Mouse (Mus musculus) heart, embryonic 14.5 days (tissue): ENCODE results near the gene Hmcn1. TPM values are rescaled to one million over a fixed set of nuclear protein-coding genes. Genes with fewer than 3 reads are reported as not detected.
A peak's percentile ranks its signal among the peaks of the same experiment; 100 is the strongest.

ENCODE experiments used
- ATAC-seq: fragments of 200-750 bp; cut with Nextera tagmentation; 2 replicates; pipeline ENCODE4 v1.8.0; 2017; ENCODE audit warnings: low read depth, moderate TSS enrichment; ENCODE audit not compliant: insufficient number of reproducible peaks, insufficient read depth, low FRiP score
- H3K27ac ChIP-seq, 2 experiments: fragments of 200-500 bp in 1 of 2; fragments of 300-500 bp in 1 of 2; sonication (generic) in 1 of 2; replicated peaks in 1 of 2; 2 replicates each; pipeline ENCODE4 v1.5.1; 2012 to 2014; ENCODE audit warnings: low read depth in 2 of 2, low read length in 2 of 2, control low read depth in 1 of 2, mild to moderate bottlenecking in 1 of 2, mixed read lengths in 1 of 2; ENCODE audit not compliant: control insufficient read depth in 1 of 2, insufficient read depth in 1 of 2
- H3K27me3 ChIP-seq: fragments of 300-500 bp; sonication (generic); 2 replicates; pipeline ENCODE4 v1.6.1; 2014; ENCODE audit warnings: mild to moderate bottlenecking, low read length, control low read depth; ENCODE audit not compliant: control insufficient read depth, insufficient read depth
- H3K36me3 ChIP-seq: fragments of 300-500 bp; sonication (generic); 2 replicates; pipeline ENCODE4 v1.6.1; 2014; ENCODE audit warnings: mild to moderate bottlenecking, control low read depth, low read length, mixed read lengths; ENCODE audit not compliant: control insufficient read depth, insufficient read depth
- H3K4me1 ChIP-seq, 2 experiments: fragments of 200-500 bp in 1 of 2; fragments of 300-500 bp in 1 of 2; sonication (generic) in 1 of 2; 2 replicates each; pipeline ENCODE4 v1.6.1; 2012 to 2014; ENCODE audit warnings: low read length in 2 of 2, control low read depth in 1 of 2, mixed read lengths in 1 of 2; ENCODE audit not compliant: control insufficient read depth in 2 of 2, insufficient read depth in 2 of 2
- H3K4me2 ChIP-seq: fragments of 300-500 bp; sonication (generic); 2 replicates; pipeline ENCODE4 v1.6.1; 2014; ENCODE audit warnings: mild to moderate bottlenecking, low read length
- H3K4me3 ChIP-seq, 2 experiments: fragments of 200-500 bp in 1 of 2; fragments of 300-500 bp in 1 of 2; sonication (generic) in 1 of 2; 2 replicates each; pipeline ENCODE4 v1.5.1; 2012 to 2014; ENCODE audit warnings: low read length in 2 of 2, mild to moderate bottlenecking in 2 of 2, control low read depth in 1 of 2, low read depth in 1 of 2, moderate library complexity in 1 of 2; ENCODE audit not compliant: control insufficient read depth in 1 of 2, insufficient read depth in 1 of 2
- H3K9ac ChIP-seq: fragments of 300-500 bp; sonication (generic); 2 replicates; pipeline ENCODE4 v1.6.1; 2014; ENCODE audit warnings: mild to moderate bottlenecking, low read length
- H3K9me3 ChIP-seq: fragments of 300-500 bp; sonication (generic); 2 replicates; pipeline ENCODE4 v1.6.1; 2016; ENCODE audit warnings: low read length, control low read depth; ENCODE audit not compliant: control insufficient read depth
- WGBS: fragments of 180-500 bp; shearing (Covaris S2); extraction: QIAGEN DNeasy Blood & Tissue Kit; methylation state at CpG from one replicate; pipeline ENCODE4 v1.1.7; 2014; 5-methylcytosine and 5-hydroxymethylcytosine counted together
- polyA plus RNA-seq: library from polyadenylated mRNA; unstranded; fragments of >200 nt; fragmentation: Nextera tagmentation; extraction: Ambion mirVana; gene quantifications from 2 replicates; pipeline ENCODE4 v1.2.1, GENCODE M21; 2014

Gene Hmcn1
- polyA plus RNA-seq: 35.1 and 35.9 TPM in 2 replicates

DNA sequence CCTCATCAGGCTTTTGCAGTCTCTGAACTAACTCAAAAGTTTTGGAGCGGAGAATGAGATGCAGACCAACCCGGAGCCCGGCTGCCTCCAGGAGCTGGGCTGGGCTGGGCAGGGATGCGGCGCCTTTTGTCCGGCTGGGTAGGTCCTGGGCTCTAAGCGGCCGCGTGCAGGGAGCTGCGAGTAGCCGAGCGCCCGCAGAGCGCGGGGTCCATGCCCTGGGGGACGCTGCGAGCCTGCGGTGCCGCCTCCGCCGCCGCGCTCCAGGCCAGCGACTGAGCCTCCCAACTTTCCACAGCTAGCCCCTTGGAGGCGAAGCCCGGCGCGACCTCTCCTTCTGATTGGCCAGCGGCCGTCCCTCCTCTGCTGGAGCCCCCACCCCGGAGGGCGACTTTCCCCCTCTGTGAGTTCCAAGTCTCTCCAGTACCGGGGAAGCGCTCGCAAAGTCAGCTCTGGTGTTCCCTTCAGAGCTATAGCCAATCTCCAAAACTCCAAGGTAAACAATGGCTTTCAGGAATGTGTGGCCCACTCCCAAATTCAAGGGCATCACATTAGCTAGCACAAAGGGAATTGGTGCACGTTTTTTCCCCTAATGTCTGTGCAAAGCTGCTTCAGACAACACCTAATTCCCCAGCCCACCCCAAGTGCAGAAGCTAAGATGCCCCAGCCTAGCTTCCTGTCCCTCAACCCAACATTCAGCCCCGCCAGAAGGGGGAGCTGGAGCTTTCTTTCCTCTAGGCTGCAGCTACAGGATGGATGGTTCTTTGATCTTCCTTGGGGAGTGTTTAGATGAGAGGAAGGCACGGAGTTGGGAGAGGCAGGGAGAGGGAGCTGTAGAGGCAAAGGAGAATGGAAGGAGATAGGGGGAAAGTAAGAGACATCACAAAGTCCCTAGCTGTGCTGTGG lies at the start of gene Hmcn1:
Hmcn1 (minus strand) TSS at position 274 of the 903 bp plus-strand sequence.
- under 1% methylated on average over 38 of the region's 38 CpGs for WGBS
- ATAC-seq: peak; percentile 94
- peak within 1 kb of the TSS; percentile 63 to 74 for H3K4me3 ChIP-seq

DNA sequence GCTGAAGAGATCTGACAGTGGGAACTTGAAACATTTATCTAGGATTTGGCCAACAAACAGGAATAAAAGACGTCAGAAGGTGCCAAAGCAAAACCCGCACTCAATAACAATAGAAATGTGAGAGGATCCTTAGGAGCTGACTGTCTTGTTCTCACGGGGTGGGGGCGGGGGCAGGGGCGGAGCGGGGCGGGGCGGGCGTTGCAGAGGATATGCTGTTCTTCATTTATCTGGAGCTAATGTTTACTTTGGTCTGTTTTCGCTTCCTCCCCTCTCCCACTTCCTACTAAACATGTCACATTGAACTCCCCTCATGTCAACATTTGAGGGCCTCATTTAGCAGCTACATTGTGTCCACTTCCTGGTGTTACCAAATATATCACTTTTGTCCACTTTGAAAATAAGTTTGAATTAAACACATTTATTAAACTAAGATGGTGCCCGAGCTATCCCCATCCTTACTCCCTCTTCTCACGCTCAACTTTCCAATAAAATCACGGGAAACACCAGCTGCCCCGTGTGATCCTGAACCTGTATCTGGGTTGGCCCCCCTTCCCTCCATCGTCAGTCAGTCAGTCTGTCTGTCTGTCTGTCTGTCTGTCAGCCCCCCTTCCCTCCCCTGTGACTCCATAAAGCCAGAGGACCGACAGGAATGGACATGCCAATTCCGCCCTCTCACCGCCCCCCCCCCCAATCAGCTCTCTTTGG lies 47.9 kb upstream of the Hmcn1 start:
- no peaks in the 10 kb centered on the region for H3K9me3 ChIP-seq
- H3K4me3 ChIP-seq: no peak overlapping the region
- H3K4me2 ChIP-seq: peak overlapping the region; percentile 42
- H3K4me1 ChIP-seq: peaks cover 3 to 8% of the 10 kb centered on the region in 2 experiments; a peak in 2 of 4 replicates
- no peak overlapping the region for H3K9ac ChIP-seq
- no peaks in the 10 kb centered on the region for H3K27me3 ChIP-seq
- peak overlapping the region; percentile 67 to 71 for H3K27ac ChIP-seq
- no peaks in the 10 kb centered on the region for H3K36me3 ChIP-seq
- ATAC-seq: peak; percentile 76
- WGBS: 37% methylated on average over 18 of the region's 18 CpGs

More for the DNA sequence above, at the start of gene Hmcn1:
- no peaks in the 10 kb centered on the region for H3K27me3 ChIP-seq
- peak within 1 kb of the TSS; percentile 87 for H3K9ac ChIP-seq
- H3K27ac ChIP-seq: peak within 1 kb of the TSS; percentile 89 to 92
- H3K36me3 ChIP-seq: no peaks in the 10 kb centered on the region
- H3K9me3 ChIP-seq: peaks cover 3% of the 10 kb centered on the region; the same call in 1 of the 2 replicates
- H3K4me2 ChIP-seq: peak within 1 kb of the TSS; percentile 73
- peaks cover 4 to 19% of the 10 kb centered on the region in 2 experiments; a peak in 3 of 4 replicates for H3K4me1 ChIP-seq

DNA sequence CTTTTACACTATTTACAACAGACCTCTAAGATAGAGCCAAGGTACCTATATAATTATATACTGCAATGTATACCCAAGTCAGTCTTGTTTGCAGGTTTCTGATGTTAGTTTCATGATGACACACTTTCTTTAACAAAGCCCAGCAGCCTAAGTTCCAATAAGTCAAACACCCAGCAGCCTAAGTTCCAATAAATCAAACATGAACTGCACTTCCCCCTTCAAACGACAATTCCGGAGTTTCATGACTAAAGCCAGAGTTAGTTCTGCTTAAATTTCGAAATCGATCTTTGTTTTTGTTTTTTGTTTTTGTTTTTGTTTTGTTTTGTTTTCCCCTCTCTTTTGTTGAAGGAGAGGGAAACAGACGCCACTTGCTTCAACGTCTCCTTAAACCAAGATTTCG lies 47.1 kb upstream of the Hmcn1 start:
- no peak for ATAC-seq
- Histone ChIP-seq H3K36me3 (no peaks in the 10 kb centered on the region), H3K27ac (peak overlapping the region; percentile 48 to 71; a peak in 3 of 4 replicates), H3K27me3 (no peaks in the 10 kb centered on the region), H3K4me2 (no peak overlapping the region), H3K4me3 (no peak overlapping the region), H3K4me1 (peaks cover 2 to 8% of the 10 kb centered on the region in 2 experiments; a peak in 3 of 4 replicates), H3K9ac (no peak overlapping the region), H3K9me3 (no peaks in the 10 kb centered on the region)
- WGBS: 61% methylated on average over 7 of the region's 7 CpGs

DNA sequence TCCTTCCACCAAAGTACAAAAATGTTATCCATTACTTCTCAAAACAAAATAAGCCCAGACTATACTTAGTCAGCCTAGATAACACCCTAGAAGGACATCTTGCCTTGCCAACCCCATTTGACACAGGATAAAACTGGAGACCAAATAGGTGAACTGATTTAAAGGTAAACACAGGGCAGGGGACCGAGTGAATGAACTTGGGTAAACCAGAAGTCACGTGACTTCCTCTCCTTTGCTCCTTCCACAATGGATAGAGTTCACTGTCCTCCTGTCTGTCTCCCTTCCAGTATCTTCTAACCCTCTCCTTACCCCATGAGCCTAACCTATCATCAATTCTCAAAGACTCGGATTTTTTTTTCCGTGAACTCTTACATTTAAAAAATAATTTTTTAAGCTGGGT lies 46.0 kb upstream of the Hmcn1 start:
- H3K9ac ChIP-seq: no peak overlapping the region
- no peak overlapping the region for H3K4me3 ChIP-seq
- no peak overlapping the region for H3K27ac ChIP-seq
- no peaks in the 10 kb centered on the region for H3K36me3 ChIP-seq
- no peaks in the 10 kb centered on the region for H3K9me3 ChIP-seq
- no peak for ATAC-seq
- 67% methylated on average over 4 of the region's 4 CpGs for WGBS
- H3K4me1 ChIP-seq: peaks cover 0 to 4% of the 10 kb centered on the region in 2 experiments; a peak in 2 of 4 replicates
- no peaks in the 10 kb centered on the region for H3K27me3 ChIP-seq
- no peak overlapping the region for H3K4me2 ChIP-seq

DNA sequence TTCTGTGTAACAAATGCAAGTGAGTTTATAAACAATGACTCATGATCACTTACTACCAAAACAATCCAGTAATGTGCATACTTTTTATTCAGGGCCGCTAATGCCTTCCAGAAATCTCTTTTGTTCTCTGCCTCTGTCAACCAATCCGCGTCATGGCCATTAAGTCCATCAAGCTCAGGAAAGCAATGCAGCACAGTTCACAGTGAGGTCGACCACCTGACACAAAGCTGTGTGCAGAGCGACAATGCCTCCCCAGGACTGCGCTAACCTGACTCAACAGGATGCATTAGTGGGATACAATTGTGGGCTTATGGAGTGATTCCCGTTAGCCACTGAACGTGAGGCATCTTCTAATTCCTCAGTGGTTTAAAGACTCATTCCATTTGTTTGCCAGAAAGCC lies 45.3 kb upstream of the Hmcn1 start:
- Histone ChIP-seq H3K36me3 (no peaks in the 10 kb centered on the region), H3K4me2 (no peak overlapping the region), H3K27ac (no peak overlapping the region), H3K4me3 (no peak overlapping the region), H3K4me1 (peaks cover 0 to 4% of the 10 kb centered on the region in 2 experiments; a peak in 2 of 4 replicates), H3K9me3 (no peaks in the 10 kb centered on the region), H3K27me3 (no peaks in the 10 kb centered on the region), H3K9ac (no peak overlapping the region)
- WGBS: 68% methylated on average over 8 of the region's 8 CpGs
- ATAC-seq: no peak

DNA sequence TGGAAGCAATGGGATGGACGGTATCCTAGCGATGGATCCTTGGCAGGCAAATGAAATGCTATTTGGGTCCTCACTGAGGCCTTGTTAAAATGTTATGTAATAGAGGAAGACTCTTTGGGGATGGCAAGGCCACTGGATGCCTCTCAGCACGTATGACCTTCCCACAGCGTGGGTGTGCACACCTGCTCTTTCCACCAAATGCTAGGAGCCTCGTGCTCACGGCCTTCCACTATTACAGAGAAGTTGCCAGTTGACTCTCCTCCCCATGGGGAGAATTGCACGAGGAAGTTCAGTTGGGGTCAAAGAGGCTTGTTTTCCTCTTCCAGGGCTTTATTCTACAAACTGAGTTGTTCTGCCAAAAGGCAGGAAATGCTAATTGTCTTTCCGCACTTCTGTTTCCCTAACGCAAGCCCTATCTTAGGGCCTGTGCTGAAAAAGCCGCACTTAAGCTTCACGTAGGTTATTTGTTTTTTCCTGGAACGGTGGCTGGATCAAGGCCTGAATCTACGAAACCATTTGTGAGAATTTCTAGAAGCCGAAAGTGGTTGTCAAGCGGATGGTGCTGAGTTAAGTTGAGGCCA lies 43.3 kb upstream of the Hmcn1 start:
- H3K27me3 ChIP-seq: no peaks in the 10 kb centered on the region
- no peaks in the 10 kb centered on the region for H3K36me3 ChIP-seq
- ATAC-seq: no peak
- no peak overlapping the region; a peak in 1 of 4 replicates for H3K27ac ChIP-seq
- H3K9me3 ChIP-seq: no peaks in the 10 kb centered on the region
- peaks cover 2 to 4% of the 10 kb centered on the region in 2 experiments; a peak in 2 of 4 replicates for H3K4me1 ChIP-seq
- H3K9ac ChIP-seq: no peak overlapping the region
- H3K4me3 ChIP-seq: no peak overlapping the region
- 76% methylated on average over 15 of the region's 15 CpGs for WGBS
- no peak overlapping the region for H3K4me2 ChIP-seq

DNA sequence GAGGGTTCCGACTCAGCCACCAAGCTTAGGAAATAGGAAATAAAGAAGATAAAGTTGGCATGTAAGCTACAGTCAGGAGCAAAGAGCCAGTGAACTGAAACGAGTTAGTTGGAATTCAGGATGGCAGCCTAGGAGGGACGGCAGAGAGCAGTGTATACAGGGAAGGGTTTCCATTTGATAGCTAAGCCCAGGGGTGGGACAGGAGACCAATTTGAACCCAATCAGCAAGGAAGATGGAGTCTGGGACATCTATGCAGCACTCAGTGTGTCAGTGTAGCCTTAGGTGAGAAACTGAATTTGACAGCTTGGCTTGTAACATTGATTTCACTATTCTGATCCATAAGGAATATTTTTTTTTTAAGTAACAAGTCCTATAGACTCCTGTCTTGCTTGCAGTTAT lies 42.5 kb upstream of the Hmcn1 start:
- no peaks in the 10 kb centered on the region for H3K36me3 ChIP-seq
- 60% methylated on average over 3 of the region's 3 CpGs for WGBS
- no peak overlapping the region for H3K4me2 ChIP-seq
- H3K9ac ChIP-seq: no peak overlapping the region
- peaks cover 2% of the 10 kb centered on the region in 2 experiments; a peak in 2 of 4 replicates for H3K4me1 ChIP-seq
- no peak overlapping the region for H3K4me3 ChIP-seq
- no peaks in the 10 kb centered on the region for H3K27me3 ChIP-seq
- no peak overlapping the region for H3K27ac ChIP-seq
- no peaks in the 10 kb centered on the region for H3K9me3 ChIP-seq
- no peak for ATAC-seq
